Mouse (Mus musculus) neural tube, embryonic 13.5 days (tissue): Measurements from ENCODE around the gene Cxcr2. TPM values are rescaled to one million over a fixed set of nuclear protein-coding genes. Genes with fewer than 3 reads are reported as not detected.
A peak's percentile ranks its signal among the peaks of the same experiment; 100 is the strongest.

ENCODE experiments used
- ATAC-seq: fragments of 200-750 bp; cut with Nextera tagmentation; 2 replicates; pipeline ENCODE4 v1.8.0; 2017; ENCODE audit warnings: low read depth, mild to moderate bottlenecking, moderate TSS enrichment, moderate library complexity
- H3K27ac ChIP-seq: fragments of 300-500 bp; sonication (generic); replicated peaks from 2 replicates; pipeline ENCODE4 v1.5.1; 2015; ENCODE audit warnings: moderate library complexity, mild to moderate bottlenecking, inconsistent platforms
- H3K27me3 ChIP-seq: fragments of 300-500 bp; sonication (generic); 2 replicates; pipeline ENCODE4 v1.6.1; 2015; ENCODE audit warnings: mild to moderate bottlenecking, inconsistent platforms
- H3K36me3 ChIP-seq: fragments of 300-500 bp; sonication (generic); 2 replicates; pipeline ENCODE4 v1.6.1; 2015; ENCODE audit warnings: mild to moderate bottlenecking, inconsistent platforms
- H3K4me1 ChIP-seq: fragments of 300-500 bp; sonication (generic); replicated peaks from 2 replicates; pipeline ENCODE4 v1.6.1; 2015; ENCODE audit warnings: inconsistent platforms
- H3K4me2 ChIP-seq: fragments of 300-500 bp; sonication (generic); 2 replicates; pipeline ENCODE4 v1.6.1; 2015; ENCODE audit warnings: inconsistent platforms, mild to moderate bottlenecking, moderate library complexity
- H3K4me3 ChIP-seq: fragments of 300-500 bp; sonication (generic); 2 replicates; pipeline ENCODE4 v1.5.1; 2015; ENCODE audit warnings: mild to moderate bottlenecking, inconsistent platforms
- H3K9ac ChIP-seq: fragments of 300-500 bp; sonication (generic); 2 replicates; pipeline ENCODE4 v1.6.1; 2015; ENCODE audit warnings: moderate library complexity, mild to moderate bottlenecking, inconsistent platforms
- H3K9me3 ChIP-seq: fragments of 300-500 bp; sonication (generic); 2 replicates; pipeline ENCODE4 v1.6.1; 2016; ENCODE audit warnings: inconsistent platforms
- WGBS: fragments of 180-500 bp; shearing (Covaris S2); methylation state at CpG from one replicate; pipeline ENCODE4 v1.1.7; 2015; 5-methylcytosine and 5-hydroxymethylcytosine counted together
- polyA plus RNA-seq: library from polyadenylated mRNA; unstranded; fragments of >200 nt; fragmentation: Nextera tagmentation; extraction: Ambion mirVana; gene quantifications from 2 replicates; pipeline ENCODE4 v1.2.1, GENCODE M21; 2015

Cxcr2 gene
- polyA plus RNA-seq = 0.12 and 0.15 TPM in 2 replicates

- H3K9me3 ChIP-seq = no peaks in the 10 kb centered on the region
- H3K4me3 ChIP-seq = no peak within 1 kb of the TSS
- no peaks in the 10 kb centered on the region for H3K27me3 ChIP-seq
- no peak within 1 kb of the TSS for H3K9ac ChIP-seq
- WGBS = 75% methylated on average over 8 of the region's 8 CpGs
- H3K4me1 ChIP-seq = no peaks in the 10 kb centered on the region
- H3K36me3 ChIP-seq = no peaks in the 10 kb centered on the region
- no peak within 1 kb of the TSS for H3K4me2 ChIP-seq
- no peak within 1 kb of the TSS for H3K27ac ChIP-seq
- ATAC-seq = no peak
These were observed at the start of gene Cxcr2 for GRCm38 (mm10) chr1:74153461-74154184. Gene Cxcr2 (plus strand): TSS chr1:74153989.

- Histone ChIP-seq H3K36me3 (no peaks in the 10 kb centered on the region), H3K4me3 (no peak overlapping the region), H3K27me3 (0 out of 2 replicates have a peak, but pooled peaks cover 3% of the 10 kb centered on the region), H3K27ac (no peak overlapping the region), H3K9me3 (no peaks in the 10 kb centered on the region), H3K4me1 (peaks cover 65% of the 10 kb centered on the region), H3K4me2 (no peak overlapping the region), H3K9ac (no peak overlapping the region)
- WGBS = 74% methylated on average over 4 of the region's 4 CpGs
- ATAC-seq = no peak
These were observed 48.1 kb upstream of the Cxcr2 start for GRCm38 (mm10) chr1:74105660-74106059.

- no peak overlapping the region for H3K9ac ChIP-seq
- H3K36me3 ChIP-seq = no peaks in the 10 kb centered on the region
- no peak for ATAC-seq
- 81% methylated on average over 6 of the region's 6 CpGs for WGBS
- H3K4me2 ChIP-seq = no peak overlapping the region
- H3K27ac ChIP-seq = no peak overlapping the region
- H3K4me1 ChIP-seq = peaks cover 71% of the 10 kb centered on the region
- no peaks in the 10 kb centered on the region for H3K9me3 ChIP-seq
- H3K27me3 ChIP-seq = 0 out of 2 replicates have a peak, but pooled peaks cover 3% of the 10 kb centered on the region
- no peak overlapping the region for H3K4me3 ChIP-seq
These were observed 47.6 kb upstream of the Cxcr2 start for GRCm38 (mm10) chr1:74106214-74106613.

GRCm38 (mm10) chr1:74107931-74108618 is 45.7 kb upstream of the Cxcr2 start:
- 72% methylated on average over 5 of the region's 5 CpGs for WGBS
- no peaks in the 10 kb centered on the region for H3K9me3 ChIP-seq
- no peaks in the 10 kb centered on the region for H3K27me3 ChIP-seq
- no peaks in the 10 kb centered on the region for H3K36me3 ChIP-seq
- H3K9ac ChIP-seq = no peak overlapping the region
- ATAC-seq = no peak
- H3K4me2 ChIP-seq = no peak overlapping the region
- H3K4me3 ChIP-seq = no peak overlapping the region
- peaks cover 77% of the 10 kb centered on the region for H3K4me1 ChIP-seq
- H3K27ac ChIP-seq = no peak overlapping the region

GRCm38 (mm10) chr1:74109670-74110069 is 44.1 kb upstream of the Cxcr2 start:
- WGBS = 41% methylated on average over 2 of the region's 2 CpGs
- peaks cover 69% of the 10 kb centered on the region for H3K4me1 ChIP-seq
- H3K36me3 ChIP-seq = no peaks in the 10 kb centered on the region
- no peak for ATAC-seq
- H3K9ac ChIP-seq = no peak overlapping the region
- H3K4me2 ChIP-seq = no peak overlapping the region
- no peak overlapping the region for H3K4me3 ChIP-seq
- H3K27ac ChIP-seq = no peak overlapping the region
- no peaks in the 10 kb centered on the region for H3K27me3 ChIP-seq
- no peaks in the 10 kb centered on the region for H3K9me3 ChIP-seq

GRCm38 (mm10) chr1:74110932-74111695 is 42.7 kb upstream of the Cxcr2 start:
- peaks cover 63% of the 10 kb centered on the region for H3K4me1 ChIP-seq
- no peak overlapping the region for H3K9ac ChIP-seq
- peak overlapping the region; percentile 21 for H3K4me2 ChIP-seq
- H3K27me3 ChIP-seq = no peaks in the 10 kb centered on the region
- H3K27ac ChIP-seq = peak overlapping the region; percentile 75
- H3K9me3 ChIP-seq = no peaks in the 10 kb centered on the region
- peak; percentile 87 for ATAC-seq
- WGBS = 5% methylated on average over 8 of the region's 8 CpGs
- no peaks in the 10 kb centered on the region for H3K36me3 ChIP-seq
- no peak overlapping the region for H3K4me3 ChIP-seq

- H3K4me1 ChIP-seq = peaks cover 57% of the 10 kb centered on the region
These were observed 42.1 kb upstream of the Cxcr2 start for GRCm38 (mm10) chr1:74111696-74112030.

GRCm38 (mm10) chr1:74113071-74113470 is 40.7 kb upstream of the Cxcr2 start:
- Histone ChIP-seq H3K27me3 (no peaks in the 10 kb centered on the region), H3K4me1 (peaks cover 52% of the 10 kb centered on the region), H3K4me3 (no peak overlapping the region), H3K36me3 (no peaks in the 10 kb centered on the region), H3K9me3 (no peaks in the 10 kb centered on the region), H3K27ac (no peak overlapping the region), H3K4me2 (no peak overlapping the region), H3K9ac (no peak overlapping the region)
- WGBS = 56% methylated on average over 3 of the region's 3 CpGs
- ATAC-seq = no peak

More at GRCm38 (mm10) chr1:74111696-74112030, 42.1 kb upstream of the Cxcr2 start:
- Histone ChIP-seq H3K4me2 (peak overlapping the region; percentile 21; the same call in 1 of the 2 replicates), H3K36me3 (no peaks in the 10 kb centered on the region), H3K9ac (no peak overlapping the region), H3K27me3 (no peaks in the 10 kb centered on the region), H3K4me3 (no peak overlapping the region), H3K27ac (peak overlapping the region; percentile 75), H3K9me3 (no peaks in the 10 kb centered on the region)
- ATAC-seq = no peak
- 18% methylated on average over 6 of the region's 6 CpGs for WGBS

GRCm38 (mm10) chr1:74117876-74118275 is 35.9 kb upstream of the Cxcr2 start:
- ATAC-seq = no peak
- Histone ChIP-seq H3K4me3 (no peak overlapping the region), H3K36me3 (no peaks in the 10 kb centered on the region), H3K9ac (no peak overlapping the region), H3K27ac (no peak overlapping the region), H3K4me1 (peaks cover 30% of the 10 kb centered on the region), H3K4me2 (no peak overlapping the region), H3K27me3 (peaks cover 9% of the 10 kb centered on the region), H3K9me3 (no peaks in the 10 kb centered on the region)
- WGBS = 90% methylated on average over 6 of the region's 6 CpGs

- Histone ChIP-seq H3K4me3 (no peak overlapping the region), H3K4me2 (no peak overlapping the region), H3K27ac (0 out of 2 replicates have a peak overlapping the region, but pooled peaks have one; percentile 9), H3K36me3 (no peaks in the 10 kb centered on the region), H3K4me1 (peaks cover 24% of the 10 kb centered on the region), H3K27me3 (peaks cover 20% of the 10 kb centered on the region), H3K9me3 (no peaks in the 10 kb centered on the region), H3K9ac (no peak overlapping the region)
- 73% methylated on average over 1 of the region's 1 CpGs for WGBS
- ATAC-seq = peak; percentile 27; the same call in 1 of the 2 replicates
These were observed 34.7 kb upstream of the Cxcr2 start for GRCm38 (mm10) chr1:74119115-74119514.

- Histone ChIP-seq H3K36me3 (no peaks in the 10 kb centered on the region), H3K4me2 (no peak overlapping the region), H3K27ac (no peak overlapping the region), H3K4me1 (peaks cover 36% of the 10 kb centered on the region), H3K9me3 (no peaks in the 10 kb centered on the region), H3K9ac (no peak overlapping the region), H3K4me3 (no peak overlapping the region), H3K27me3 (peaks cover 29% of the 10 kb centered on the region)
- no peak for ATAC-seq
- 89% methylated on average over 7 of the region's 7 CpGs for WGBS
These were observed 32.7 kb upstream of the Cxcr2 start for GRCm38 (mm10) chr1:74121138-74121537.
